Mouse (Mus musculus): ENCODE results near the gene Thg1l. TPM values are rescaled to one million over a fixed set of nuclear protein-coding genes. Genes with fewer than 3 reads are reported as not detected.

The Thg1l gene
- polyA plus RNA-seq, 1 experiment from 2014 or later, result 10.2 TPM

DNA sequence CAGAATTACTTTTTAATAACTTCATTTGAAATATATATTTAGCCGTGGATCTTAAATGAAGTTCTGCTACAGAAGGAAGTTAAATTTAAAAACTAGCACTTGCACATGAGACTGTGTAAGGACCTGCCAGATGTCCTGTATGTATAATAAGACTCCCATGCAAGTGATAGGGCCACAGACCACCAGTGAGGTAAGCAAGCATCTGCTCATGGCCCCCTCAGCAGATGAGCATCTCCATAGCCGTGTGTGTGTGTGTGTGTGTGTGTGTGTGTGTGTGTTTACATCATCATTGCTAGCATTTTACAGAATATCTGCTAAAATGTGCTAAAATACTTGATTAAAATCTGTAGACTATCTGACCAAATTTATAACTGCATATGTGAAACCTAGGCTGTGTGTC lies 57.9 kb downstream of the Thg1l start:
- Histone ChIP-seq H3K4me2 (replicated peaks) (no peak overlapping the region), H3K4me3 (no peak overlapping the region), H3K27ac (replicated peaks) (no peak overlapping the region), H3K36me3 (peaks cover 33% of the 10 kb centered on the region), H3K9me3 (no peaks in the 10 kb centered on the region), H3K27me3 (no peaks in the 10 kb centered on the region), H3K9ac (replicated peaks) (no peak overlapping the region), H3K4me1 (no peaks in the 10 kb centered on the region)
- no peak for ATAC-seq (replicated peaks)
- WGBS, result 88% methylated on average over 2 of the region's 2 CpGs

Other genes starting within 250 kb of the Thg1l start
- gene Clint1, start 103.4 kb downstream of the Thg1l start, polyA plus RNA-seq (2015; fragmentation: Nextera tagmentation; extraction: Ambion mirVana), result 47.4 and 51.1 TPM in 2 replicates
- 13.1 and 13.3 TPM in 2 replicates for gene Lsm11, start 10.6 kb downstream of the Thg1l start, polyA plus RNA-seq (2015; fragmentation: Nextera tagmentation; extraction: Ambion mirVana)
- gene Sox30, start 24.8 kb upstream of the Thg1l start, polyA plus RNA-seq (2015; fragmentation: Nextera tagmentation; extraction: Ambion mirVana), result 0.17 and 0.18 TPM in 2 replicates
- gene Gm12166, start 96.8 kb upstream of the Thg1l start, polyA plus RNA-seq (2015; fragmentation: Nextera tagmentation; extraction: Ambion mirVana), result 5.3 and 6.5 TPM in 2 replicates
- 8.5 and 9.0 TPM in 2 replicates for gene Adam19, start 100.5 kb upstream of the Thg1l start, polyA plus RNA-seq (2015; fragmentation: Nextera tagmentation; extraction: Ambion mirVana)
- 0.22 and 0.23 TPM in 2 replicates for gene Nipal4, start 211.0 kb upstream of the Thg1l start, polyA plus RNA-seq (2015; fragmentation: Nextera tagmentation; extraction: Ambion mirVana)

Measured in forebrain, embryonic 15.5 days (tissue).